Comparison of ENCODE assay signal across 8 mouse cellular contexts in the genomic region with DNA sequence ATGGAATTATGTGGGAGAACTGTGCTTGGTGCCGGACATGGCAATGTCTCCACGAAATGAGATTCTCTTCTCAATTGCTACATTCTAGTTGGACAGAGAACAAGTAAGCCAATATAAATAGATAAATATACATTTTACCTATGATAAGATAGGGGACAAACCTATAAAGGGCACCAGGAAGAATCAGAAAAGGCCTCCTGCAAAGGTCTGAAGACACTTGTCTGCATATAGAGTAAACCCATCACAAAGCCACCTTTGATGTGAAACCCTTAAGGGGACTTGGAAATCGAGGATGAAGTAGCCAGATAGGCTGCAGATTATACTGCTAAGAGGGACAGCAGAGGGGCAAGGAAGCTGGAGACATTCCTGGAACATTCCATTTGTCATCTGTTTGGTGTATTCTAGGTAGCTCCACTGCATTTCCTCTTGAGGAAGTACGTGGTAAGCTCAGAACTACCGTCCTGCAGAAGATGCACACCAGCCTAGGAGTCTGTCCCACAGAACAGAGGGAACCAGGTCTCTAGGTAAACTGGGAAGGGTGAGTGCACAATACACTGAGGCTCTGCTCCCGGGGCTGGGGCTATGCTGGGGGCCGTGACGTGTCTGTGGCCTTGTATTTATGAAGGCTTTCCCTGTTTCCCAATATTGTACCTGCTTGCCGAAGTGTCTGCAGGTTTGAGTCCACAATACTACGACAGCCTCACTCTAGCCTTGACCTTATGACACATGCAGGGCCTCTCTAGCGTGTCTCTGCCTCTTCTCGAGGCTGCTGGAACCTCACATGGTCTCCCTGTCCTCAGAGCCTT. TPM values are rescaled to one million over a fixed set of nuclear protein-coding genes. Genes with fewer than 3 reads are reported as not detected.
DNase-seq lines count a peak whose midpoint lies in the region; ATAC-seq and TF ChIP-seq lines count a peak whose summit lies in the region.

No protein-coding gene starts in this region.

- no peaks in the 10 kb centered on the region for H3K9me3 ChIP-seq in kidney, postnatal 0 days (replicated peaks; ENCODE audit: low read length)
- H3K9me3 ChIP-seq in embryonic facial prominence, embryonic 12.5 days, result no peaks in the 10 kb centered on the region
- H3K9me3 ChIP-seq in hindbrain, postnatal 0 days (ENCODE audit: low read length), result no peaks in the 10 kb centered on the region

- H3K9ac ChIP-seq in kidney, postnatal 0 days (ENCODE audit: low read depth, low read length), result no peak overlapping the region
- no peak overlapping the region for H3K9ac ChIP-seq in embryonic facial prominence, embryonic 12.5 days
- H3K9ac ChIP-seq in hindbrain, postnatal 0 days (replicated peaks; ENCODE audit: low read length), result peak overlapping the region; percentile 90; the same call in 1 of the 2 replicates

- TF ChIP-seq POLR2A in myocyte (IDR thresholded peaks at IDR 0.05; ENCODE audit: insufficient read length, low read depth), result no peak

- H3K36me3 ChIP-seq in kidney, postnatal 0 days (ENCODE audit: insufficient read depth, low read length), result peaks cover 8% of the 10 kb centered on the region; the same call in 1 of the 2 replicates
- H3K36me3 ChIP-seq in embryonic facial prominence, embryonic 12.5 days, result peaks cover 13% of the 10 kb centered on the region
- no peaks in the 10 kb centered on the region; the same call in 1 of the 2 replicates for H3K36me3 ChIP-seq in hindbrain, postnatal 0 days (ENCODE audit: insufficient read depth, low read length)
- peaks cover 2% of the 10 kb centered on the region for H3K36me3 ChIP-seq in myocyte (ENCODE audit: control insufficient read depth, insufficient read depth)

- WGBS in kidney, postnatal 0 days, result 69% methylated on average over 12 of the region's 12 CpGs
- 78% methylated on average over 12 of the region's 12 CpGs for WGBS in embryonic facial prominence, embryonic 12.5 days
- WGBS in hindbrain, postnatal 0 days, result 80% methylated on average over 12 of the region's 12 CpGs

- peaks cover 35% of the 10 kb centered on the region for H3K79me2 ChIP-seq in myocyte (ENCODE audit: control insufficient read depth, insufficient read depth)

- peak overlapping the region; percentile 93 for H3K4me2 ChIP-seq in kidney, postnatal 0 days (ENCODE audit: low read length)
- peak overlapping the region; percentile 82 for H3K4me2 ChIP-seq in embryonic facial prominence, embryonic 12.5 days (replicated peaks)
- H3K4me2 ChIP-seq in hindbrain, postnatal 0 days (ENCODE audit: low read depth, low read length), result peak overlapping the region; percentile 90
- peak overlapping the region; percentile 99 for H3K4me2 ChIP-seq in myocyte (ENCODE audit: low read depth)

- no peak for ATAC-seq in kidney, postnatal 0 days (replicated peaks; ENCODE audit: low FRiP score, low read depth)
- no peak for ATAC-seq in embryonic facial prominence, embryonic 12.5 days (ENCODE audit: insufficient number of reproducible peaks, insufficient read depth, low FRiP score, low TSS enrichment)
- ATAC-seq in hindbrain, postnatal 0 days, result no peak
- ATAC-seq in megakaryocyte progenitor cell, adult 5-6 weeks (replicated peaks; ENCODE audit: poor library complexity), result no peak

- TF ChIP-seq CTCF in kidney, postnatal 0 days (IDR thresholded peaks at IDR 0.05; ENCODE audit: low read depth), result no peak
- TF ChIP-seq CTCF in hindbrain, postnatal 0 days (IDR thresholded peaks at IDR 0.05; ENCODE audit: low read depth), result no peak

- no peak overlapping the region; the same call in 1 of the 2 replicates for H3K4me3 ChIP-seq in kidney, postnatal 0 days (replicated peaks; ENCODE audit: low read depth, low read length)
- H3K4me3 ChIP-seq in embryonic facial prominence, embryonic 12.5 days, result peak overlapping the region; percentile 96; the same call in 1 of the 2 replicates
- H3K4me3 ChIP-seq in hindbrain, postnatal 0 days (ENCODE audit: low read length), result no peak overlapping the region
- peak overlapping the region; percentile 49 for H3K4me3 ChIP-seq in myocyte

- peaks cover 26% of the 10 kb centered on the region for H3K4me1 ChIP-seq in kidney, postnatal 0 days (replicated peaks; ENCODE audit: insufficient read depth, low read length)
- H3K4me1 ChIP-seq in embryonic facial prominence, embryonic 12.5 days, result peaks cover 31% of the 10 kb centered on the region
- H3K4me1 ChIP-seq in hindbrain, postnatal 0 days (ENCODE audit: insufficient read depth, low read length), result peaks cover 21% of the 10 kb centered on the region

- H3K27ac ChIP-seq in kidney, postnatal 0 days, result peak overlapping the region; percentile 89
- peak overlapping the region; percentile 89 for H3K27ac ChIP-seq in embryonic facial prominence, embryonic 12.5 days
- H3K27ac ChIP-seq in hindbrain, postnatal 0 days, result peak overlapping the region; percentile 90

- H3ac ChIP-seq in myocyte (ENCODE audit: control insufficient read depth, insufficient read length), result no peak overlapping the region

- no peaks in the 10 kb centered on the region for H3K27me3 ChIP-seq in kidney, postnatal 0 days (ENCODE audit: insufficient read depth, low read length)
- no peaks in the 10 kb centered on the region for H3K27me3 ChIP-seq in embryonic facial prominence, embryonic 12.5 days
- no peaks in the 10 kb centered on the region for H3K27me3 ChIP-seq in hindbrain, postnatal 0 days (ENCODE audit: insufficient read depth, low read length)
- H3K27me3 ChIP-seq in myocyte (ENCODE audit: control insufficient read depth, insufficient read depth, insufficient read length), result no peaks in the 10 kb centered on the region

- no peak for DNase-seq in kidney, postnatal 0 days (ENCODE audit: low spot score)
- no peak for DNase-seq in kidney, postnatal 14 days
- DNase-seq in hindbrain, postnatal 0 days (ENCODE audit: low spot score), result no peak
- no peak for DNase-seq in c-Kit-positive CD71-positive TER-119-positive erythroid progenitor cells, embryonic 14.5 days (ENCODE audit: low spot score)
- DNase-seq in frontal cortex, postnatal 36 days (ENCODE audit: low spot score in 2 of 2), result no peak

TF ChIP-seq in myocyte, 11 proteins besides CTCF, POLR2A, EP300 and RAD21:
- TF ChIP-seq MYOD1 (IDR thresholded peaks at IDR 0.05; ENCODE audit: control insufficient read depth in 1 of 3, insufficient read length in 2 of 3, low read depth in 2 of 3) (no peak), REST (IDR thresholded peaks at IDR 0.05; ENCODE audit: insufficient read depth, insufficient read length) (no peak), TCF12 (IDR thresholded peaks at IDR 0.05; ENCODE audit: insufficient read depth, poor library complexity, severe bottlenecking) (no peak), TCF3 (IDR thresholded peaks at IDR 0.05; ENCODE audit: insufficient read length, low read depth) (no peak), USF1 (IDR thresholded peaks at IDR 0.05; ENCODE audit: low read depth) (no peak), POLR2AphosphoS2 (IDR thresholded peaks at IDR 0.05; ENCODE audit: insufficient read length, low read depth) (no peak), CEBPB (IDR thresholded peaks at IDR 0.05; ENCODE audit: insufficient read depth, poor library complexity, severe bottlenecking) (no peak), MAX (IDR thresholded peaks at IDR 0.05; ENCODE audit: low read depth) (no peak), SRF (IDR thresholded peaks at IDR 0.05; ENCODE audit: control insufficient read depth, insufficient read length, low read depth) (no peak), E2F4 (IDR thresholded peaks at IDR 0.05; ENCODE audit: insufficient read depth) (no peak), MYOG (IDR thresholded peaks at IDR 0.05; ENCODE audit: control insufficient read depth in 1 of 3, insufficient read depth in 1 of 3, insufficient read length in 2 of 3, low read depth in 2 of 3) (no peak)

RNA-seq across cellular contexts. Expression of gene Ube2v1, which starts 1.0 kb away (rescaled TPM):
- 256 and 262 TPM in 2 replicates for polyA plus RNA-seq in kidney, postnatal 0 days (2015; fragmentation: Nextera tagmentation; extraction: Ambion mirVana)
- 256 and 272 TPM in 2 replicates for polyA plus RNA-seq in embryonic facial prominence, embryonic 12.5 days (2016; fragmentation: Nextera tagmentation; extraction: Ambion mirVana)
- 209 and 247 TPM in 2 replicates for total RNA-seq in hindbrain, postnatal 0 days (2014; rRNA removed)
- polyA plus RNA-seq in hindbrain, postnatal 0 days (2015; fragmentation: Nextera tagmentation; extraction: Ambion mirVana), result 380 and 384 TPM in 2 replicates
- polyA plus RNA-seq in myocyte (2012; fragmentation: generic; extraction: Trizol), result 322 TPM
- 102 and 116 TPM in 2 replicates for total RNA-seq in megakaryocyte progenitor cell, adult 5-6 weeks (2015)
- total RNA-seq in megakaryocyte progenitor cell, adult 5-6 weeks (2017), result 51.7 and 56.5 TPM in 2 replicates

RNA-seq across cellular contexts. Expression of gene Gm20431, which starts 28.4 kb away (rescaled TPM):
- polyA plus RNA-seq in kidney, postnatal 0 days (2015; fragmentation: Nextera tagmentation; extraction: Ambion mirVana), result 11.2 and 12.6 TPM in 2 replicates
- 10.8 and 16.2 TPM in 2 replicates for polyA plus RNA-seq in embryonic facial prominence, embryonic 12.5 days (2016; fragmentation: Nextera tagmentation; extraction: Ambion mirVana)
- 7.5 and 10.7 TPM in 2 replicates for total RNA-seq in hindbrain, postnatal 0 days (2014; rRNA removed)
- polyA plus RNA-seq in hindbrain, postnatal 0 days (2015; fragmentation: Nextera tagmentation; extraction: Ambion mirVana), result 7.2 and 9.8 TPM in 2 replicates
- polyA plus RNA-seq in myocyte (2012; fragmentation: generic; extraction: Trizol), result 9.2 TPM
- 3.7 TPM in 1 of 2 replicates, not detected in the other for total RNA-seq in megakaryocyte progenitor cell, adult 5-6 weeks (2015)
- total RNA-seq in megakaryocyte progenitor cell, adult 5-6 weeks (2017), result not detected in 2 replicates

RNA-seq across cellular contexts. Expression of gene Cebpb, which starts 55.8 kb away (rescaled TPM):
- polyA plus RNA-seq in kidney, postnatal 0 days (2015; fragmentation: Nextera tagmentation; extraction: Ambion mirVana), result 13.0 and 22.2 TPM in 2 replicates
- polyA plus RNA-seq in embryonic facial prominence, embryonic 12.5 days (2016; fragmentation: Nextera tagmentation; extraction: Ambion mirVana), result 7.1 and 7.8 TPM in 2 replicates
- 8.1 and 8.7 TPM in 2 replicates for total RNA-seq in hindbrain, postnatal 0 days (2014; rRNA removed)
- polyA plus RNA-seq in hindbrain, postnatal 0 days (2015; fragmentation: Nextera tagmentation; extraction: Ambion mirVana), result 5.2 and 5.7 TPM in 2 replicates
- 74.7 TPM for polyA plus RNA-seq in myocyte (2012; fragmentation: generic; extraction: Trizol)
- total RNA-seq in megakaryocyte progenitor cell, adult 5-6 weeks (2015), result 19.6 and 22.4 TPM in 2 replicates
- 15.6 and 16.3 TPM in 2 replicates for total RNA-seq in megakaryocyte progenitor cell, adult 5-6 weeks (2017)

RNA-seq across cellular contexts. Expression of gene Tmem189, which starts 56.7 kb away (rescaled TPM):
- polyA plus RNA-seq in kidney, postnatal 0 days (2015; fragmentation: Nextera tagmentation; extraction: Ambion mirVana), result 64.6 and 65.2 TPM in 2 replicates
- polyA plus RNA-seq in embryonic facial prominence, embryonic 12.5 days (2016; fragmentation: Nextera tagmentation; extraction: Ambion mirVana), result 45.0 and 46.9 TPM in 2 replicates
- total RNA-seq in hindbrain, postnatal 0 days (2014; rRNA removed), result 70.0 and 79.9 TPM in 2 replicates
- polyA plus RNA-seq in hindbrain, postnatal 0 days (2015; fragmentation: Nextera tagmentation; extraction: Ambion mirVana), result 41.4 and 42.0 TPM in 2 replicates
- 91.9 TPM for polyA plus RNA-seq in myocyte (2012; fragmentation: generic; extraction: Trizol)
- 15.5 and 18.0 TPM in 2 replicates for total RNA-seq in megakaryocyte progenitor cell, adult 5-6 weeks (2015)
- 18.4 and 20.0 TPM in 2 replicates for total RNA-seq in megakaryocyte progenitor cell, adult 5-6 weeks (2017)

Comparison
In these comparisons a context has a peak if more than half of its experiments do, and no peak if none do; other contexts are left out.
1. H3K4me3 ChIP-seq: peak in embryonic facial prominence, embryonic 12.5 days (single experiment) and myocyte (single experiment); none in kidney, postnatal 0 days (single experiment) and hindbrain, postnatal 0 days (single experiment).
2. Peak in every context shown above with its lines, with median percentiles within 50 percentile points of each other: H3K27ac ChIP-seq and H3K4me2 ChIP-seq.